Mouse (Mus musculus): ENCODE measurements around the gene Tmprss12. TPM values are rescaled to one million over a fixed set of nuclear protein-coding genes. Genes with fewer than 3 reads are reported as not detected.

Tmprss12 gene
- polyA plus RNA-seq, 2 experiments, result not detected

GRCm38 (mm10) chr15:100292326-100292725 lies 11.7 kb downstream of the Tmprss12 start:
- TF ChIP-seq CTCF (IDR thresholded peaks at IDR 0.05; ENCODE audit: low read depth), result no peak
- no peak for TF ChIP-seq EP300 (IDR thresholded peaks at IDR 0.05; ENCODE audit: low read depth)
- DNase-seq (ENCODE audit: low read depth in 3 of 3, low spot score in 3 of 3), result no peak

GRCm38 (mm10) chr15:100297856-100298255 lies 17.2 kb downstream of the Tmprss12 start:
- DNase-seq (ENCODE audit: low read depth in 3 of 3, low spot score in 3 of 3) (no peak), ATAC-seq (ENCODE audit: insufficient read depth) (no peak)
- Histone ChIP-seq H3K4me3 (ENCODE audit: insufficient read depth in 1 of 2, low read depth in 2 of 2, low read length in 2 of 2) (no peak overlapping the region), H3K36me3 (replicated peaks; ENCODE audit: control insufficient read depth, insufficient read depth, low read depth) (no peaks in the 10 kb centered on the region), H3K4me2 (ENCODE audit: low read depth) (no peak overlapping the region), H3K4me1 (replicated peaks; ENCODE audit: control insufficient read depth in 2 of 2, insufficient read depth in 2 of 2, low read length in 1 of 2) (peaks cover 5 to 10% of the 10 kb centered on the region in 2 experiments), H3K27me3 (ENCODE audit: control insufficient read depth, insufficient read depth, low read length) (no peaks in the 10 kb centered on the region), H3K9ac (replicated peaks) (no peak overlapping the region), H3K9me3 (ENCODE audit: control insufficient read depth, low read length) (no peaks in the 10 kb centered on the region), H3K27ac (no peak overlapping the region)
- 60% methylated on average over 5 of the region's 5 CpGs for WGBS (ENCODE audit: insufficient replicate concordance)
- TF ChIP-seq EP300 (IDR thresholded peaks at IDR 0.05; ENCODE audit: low read depth) (no peak), CTCF (IDR thresholded peaks at IDR 0.05; ENCODE audit: low read depth) (no peak)

More at GRCm38 (mm10) chr15:100292326-100292725, 11.7 kb downstream of the Tmprss12 start:
- no peaks in the 10 kb centered on the region for H3K9me3 ChIP-seq (ENCODE audit: control insufficient read depth, low read length)
- WGBS (ENCODE audit: insufficient replicate concordance), result 64% methylated on average over 7 of the region's 7 CpGs
- H3K27ac ChIP-seq, result no peak overlapping the region
- H3K36me3 ChIP-seq (replicated peaks; ENCODE audit: control insufficient read depth, insufficient read depth, low read depth), result no peaks in the 10 kb centered on the region
- no peaks in the 10 kb centered on the region for H3K27me3 ChIP-seq (ENCODE audit: control insufficient read depth, insufficient read depth, low read length)
- no peak overlapping the region for H3K4me2 ChIP-seq (ENCODE audit: low read depth)
- no peak for ATAC-seq (ENCODE audit: insufficient read depth)
- no peak overlapping the region for H3K9ac ChIP-seq (replicated peaks)
- no peak overlapping the region for H3K4me3 ChIP-seq (ENCODE audit: insufficient read depth in 1 of 2, low read depth in 2 of 2, low read length in 2 of 2)
- no peaks in the 10 kb centered on the region for H3K4me1 ChIP-seq (replicated peaks; ENCODE audit: control insufficient read depth in 2 of 2, insufficient read depth in 2 of 2, low read length in 1 of 2)

- Histone ChIP-seq H3K9ac (replicated peaks) (no peak overlapping the region), H3K9me3 (ENCODE audit: control insufficient read depth, low read length) (no peaks in the 10 kb centered on the region), H3K4me3 (ENCODE audit: insufficient read depth in 1 of 2, low read depth in 2 of 2, low read length in 2 of 2) (no peak overlapping the region), H3K36me3 (replicated peaks; ENCODE audit: control insufficient read depth, insufficient read depth, low read depth) (no peaks in the 10 kb centered on the region), H3K27me3 (ENCODE audit: control insufficient read depth, insufficient read depth, low read length) (no peaks in the 10 kb centered on the region), H3K4me1 (replicated peaks; ENCODE audit: control insufficient read depth in 2 of 2, insufficient read depth in 2 of 2, low read length in 1 of 2) (peaks cover 13 to 15% of the 10 kb centered on the region in 2 experiments), H3K27ac (no peak overlapping the region), H3K4me2 (ENCODE audit: low read depth) (no peak overlapping the region)
- TF ChIP-seq CTCF (IDR thresholded peaks at IDR 0.05; ENCODE audit: low read depth), result no peak
- TF ChIP-seq EP300 (IDR thresholded peaks at IDR 0.05; ENCODE audit: low read depth), result no peak
- no peak for ATAC-seq (ENCODE audit: insufficient read depth)
- 60% methylated on average over 6 of the region's 6 CpGs for WGBS (ENCODE audit: insufficient replicate concordance)
- no peak for DNase-seq (ENCODE audit: low read depth in 3 of 3, low spot score in 3 of 3)
These were observed 19.9 kb downstream of the Tmprss12 start for GRCm38 (mm10) chr15:100300499-100300898.

- Histone ChIP-seq H3K4me1 (replicated peaks; ENCODE audit: control insufficient read depth in 2 of 2, insufficient read depth in 2 of 2, low read length in 1 of 2) (peaks cover 13 to 21% of the 10 kb centered on the region in 2 experiments), H3K36me3 (replicated peaks; ENCODE audit: control insufficient read depth, insufficient read depth, low read depth) (no peaks in the 10 kb centered on the region), H3K9ac (replicated peaks) (no peak overlapping the region), H3K4me3 (ENCODE audit: insufficient read depth in 1 of 2, low read depth in 2 of 2, low read length in 2 of 2) (no peak overlapping the region), H3K4me2 (ENCODE audit: low read depth) (no peak overlapping the region), H3K9me3 (ENCODE audit: control insufficient read depth, low read length) (no peaks in the 10 kb centered on the region), H3K27me3 (ENCODE audit: control insufficient read depth, insufficient read depth, low read length) (no peaks in the 10 kb centered on the region), H3K27ac (no peak overlapping the region)
- 74% methylated on average over 15 of the region's 15 CpGs for WGBS (ENCODE audit: insufficient replicate concordance)
- ATAC-seq (ENCODE audit: insufficient read depth) (no peak), DNase-seq (ENCODE audit: low read depth in 3 of 3, low spot score in 3 of 3) (no peak)
- TF ChIP-seq CTCF (IDR thresholded peaks at IDR 0.05; ENCODE audit: low read depth) (no peak), EP300 (IDR thresholded peaks at IDR 0.05; ENCODE audit: low read depth) (no peak)
These were observed 20.9 kb downstream of the Tmprss12 start for GRCm38 (mm10) chr15:100301556-100301955.

- Histone ChIP-seq H3K36me3 (replicated peaks; ENCODE audit: control insufficient read depth, insufficient read depth, low read depth) (no peaks in the 10 kb centered on the region), H3K9ac (replicated peaks) (no peak overlapping the region)
These were observed 22.9 kb downstream of the Tmprss12 start for GRCm38 (mm10) chr15:100303428-100304018.

More at GRCm38 (mm10) chr15:100303428-100304018, 22.9 kb downstream of the Tmprss12 start:
- H3K4me3 ChIP-seq (ENCODE audit: insufficient read depth in 1 of 2, low read depth in 2 of 2, low read length in 2 of 2), result peak overlapping the region; percentile 35 to 64
- peaks cover 13 to 26% of the 10 kb centered on the region in 2 experiments for H3K4me1 ChIP-seq (replicated peaks; ENCODE audit: control insufficient read depth in 2 of 2, insufficient read depth in 2 of 2, low read length in 1 of 2)
- H3K9me3 ChIP-seq (ENCODE audit: control insufficient read depth, low read length), result no peaks in the 10 kb centered on the region
- H3K27ac ChIP-seq, result peak overlapping the region; percentile 13; the same call in 1 of the 2 replicates
- DNase-seq (ENCODE audit: low read depth in 3 of 3, low spot score in 3 of 3), result no peak
- no peak for TF ChIP-seq CTCF (IDR thresholded peaks at IDR 0.05; ENCODE audit: low read depth)
- 0 out of 2 replicates have a peak, but pooled peaks have one; percentile 11 for TF ChIP-seq EP300 (IDR thresholded peaks at IDR 0.05; ENCODE audit: low read depth)
- ATAC-seq (ENCODE audit: insufficient read depth), result no peak
- H3K4me2 ChIP-seq (ENCODE audit: low read depth), result peak overlapping the region; percentile 87
- no peaks in the 10 kb centered on the region for H3K27me3 ChIP-seq (ENCODE audit: control insufficient read depth, insufficient read depth, low read length)
- WGBS (ENCODE audit: insufficient replicate concordance), result 41% methylated on average over 8 of the region's 8 CpGs

All from liver, embryonic 14.5 days (tissue).